Mouse (Mus musculus) layer of hippocampus, postnatal 25 days (tissue): ENCODE results near the gene Itgb7. TPM values are rescaled to one million over a fixed set of nuclear protein-coding genes. Genes with fewer than 3 reads are reported as not detected.

Experiments
- DNase-seq, 2 experiments: peaks; one replicate each; pipeline ENCODE4 v3.0.0; 2022; ENCODE audit warnings: mixed read lengths in 2 of 2, low spot score in 1 of 2; ENCODE audit errors: extremely low spot score in 1 of 2
- total RNA-seq, 2 experiments: library from RNA; stranded (reverse); gene quantifications; 2 replicates each; pipeline ENCODE4 v1.2.3; 2021

Itgb7 gene
- 1 to 10 TPM; 2.0 to 2.3 TPM for total RNA-seq

DNA sequence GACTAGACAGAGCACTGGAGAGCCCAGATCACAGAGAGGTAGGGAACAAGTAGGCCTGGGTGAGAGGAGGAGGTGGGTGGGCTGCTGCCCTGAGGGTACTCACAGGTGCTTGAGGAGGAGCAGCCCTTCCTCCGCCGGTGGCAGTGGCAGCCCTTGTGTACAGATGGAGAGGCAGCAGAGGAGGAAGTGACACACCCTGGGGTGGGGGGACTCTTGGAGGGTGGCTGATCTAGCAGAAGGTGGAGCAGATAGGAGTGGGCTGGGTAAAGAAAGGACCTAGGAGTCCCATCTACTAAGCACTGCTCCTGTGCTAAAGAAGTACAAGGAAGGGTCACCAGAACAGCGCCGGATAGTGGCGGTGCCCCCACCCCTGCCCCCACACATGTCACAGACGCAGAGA, at the start of gene Itgb7:
Gene Itgb7, minus strand, starts transcription at position 197 of the 400 bp plus-strand sequence.
- no peak for DNase-seq

DNA sequence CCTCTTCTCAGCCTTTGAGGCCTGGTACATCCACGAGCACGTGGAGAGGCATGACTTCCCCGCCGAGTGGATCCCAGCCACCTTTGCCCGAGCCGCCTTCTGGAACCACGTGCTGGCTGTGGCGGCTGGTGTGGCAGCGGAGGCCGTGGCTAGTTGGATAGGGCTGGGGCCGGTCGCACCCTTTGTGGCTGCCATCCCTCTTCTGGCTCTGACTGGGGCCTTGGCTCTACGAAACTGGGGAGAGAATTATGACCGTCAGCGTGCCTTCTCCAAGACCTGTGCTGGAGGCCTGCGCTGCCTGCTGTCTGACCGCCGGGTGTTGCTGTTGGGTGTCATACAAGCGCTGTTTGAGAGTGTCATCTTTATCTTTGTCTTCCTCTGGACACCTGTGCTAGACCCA, 48.9 kb upstream of the Itgb7 start:
- DNase-seq, result no peak

DNA sequence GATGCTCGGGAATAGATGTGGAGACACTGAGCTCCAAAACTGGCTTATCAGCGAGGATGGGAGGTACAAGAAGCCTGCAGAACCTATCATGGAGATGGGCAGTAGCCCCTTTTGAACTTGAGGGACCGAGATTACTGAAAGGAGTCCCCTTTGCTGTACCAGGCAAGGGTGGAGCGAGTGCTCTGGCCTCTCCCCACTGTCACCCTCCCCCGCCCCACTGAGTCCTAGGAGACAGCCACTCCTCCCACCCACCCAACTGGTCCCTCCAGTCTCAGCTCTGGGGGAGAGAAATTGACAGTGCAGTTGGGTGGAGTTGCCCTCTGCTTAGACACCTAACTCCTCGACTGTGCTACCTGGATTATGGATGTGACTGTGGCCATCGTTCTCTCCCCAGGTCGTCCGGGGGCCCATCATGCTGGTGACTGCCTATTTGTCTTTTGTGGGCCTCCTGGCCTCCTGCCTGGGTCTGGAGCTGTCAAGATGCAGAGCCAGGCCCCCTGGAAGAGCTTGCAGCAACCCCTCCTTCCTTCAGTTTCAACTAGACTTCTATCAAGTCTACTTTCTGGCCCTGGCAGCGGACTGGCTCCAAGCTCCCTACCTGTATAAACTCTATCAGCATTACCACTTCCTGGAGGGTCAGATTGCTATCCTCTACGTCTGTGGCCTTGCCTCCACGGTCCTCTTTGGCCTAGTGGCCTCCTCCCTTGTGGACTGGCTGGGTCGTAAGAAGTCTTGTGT, 48.2 kb upstream of the Itgb7 start:
- DNase-seq, result no peak

DNA sequence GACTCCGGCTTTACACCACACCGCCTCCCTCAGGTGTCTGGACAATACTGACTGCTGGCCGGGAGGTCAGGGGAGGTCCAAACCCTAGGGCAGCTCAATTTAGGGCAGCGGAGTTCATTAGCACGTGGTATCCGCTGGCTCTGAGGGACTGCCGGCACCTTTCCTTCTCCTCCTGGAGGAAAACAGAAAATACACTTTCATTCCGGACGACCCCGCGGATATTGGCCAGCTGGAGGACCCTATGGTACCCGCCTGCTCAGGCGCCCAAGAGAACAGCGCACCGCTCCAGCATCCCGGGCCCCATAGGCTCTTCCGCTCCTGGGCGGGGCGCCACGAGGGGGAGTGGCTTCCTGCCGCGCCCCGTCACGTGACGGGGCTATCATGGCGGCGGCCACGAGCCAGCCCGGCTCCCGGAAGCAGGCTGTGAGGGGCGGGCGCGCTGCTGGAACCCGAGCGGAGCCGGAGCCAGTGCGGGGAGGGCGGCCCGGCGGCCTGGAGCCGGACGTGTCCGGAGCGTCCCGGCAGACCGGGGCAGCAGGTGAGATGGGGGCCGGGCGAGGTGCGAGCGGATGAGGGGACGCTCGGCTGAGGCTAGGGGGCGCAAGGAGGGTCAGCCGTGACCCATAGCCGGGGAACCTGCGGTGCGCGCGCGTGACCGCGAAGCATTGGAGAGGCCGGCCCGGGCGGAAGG, 47.5 kb upstream of the Itgb7 start, which contains the start of gene Mfsd5:
Gene Mfsd5, plus strand, starts transcription at position 363 of the 691 bp plus-strand sequence.
- DNase-seq, result peak; percentile 81 to 82

DNA sequence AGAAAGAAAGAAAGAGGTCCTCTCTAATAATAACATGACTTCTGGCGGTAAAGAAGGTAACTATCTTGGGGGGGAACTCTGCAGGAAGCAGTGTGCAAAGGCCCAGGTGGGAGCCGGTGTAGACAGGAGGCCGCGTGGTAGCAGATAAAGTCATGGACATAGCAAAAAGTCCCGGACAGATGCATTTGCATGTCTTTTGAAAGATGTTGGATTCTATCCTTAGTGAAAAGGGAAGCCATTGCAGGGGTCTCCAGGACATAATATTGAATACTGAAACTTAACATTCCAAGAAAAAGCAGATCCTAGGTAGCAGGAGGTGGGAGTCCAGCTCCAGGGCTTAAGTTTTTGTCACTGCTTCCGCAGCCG, 47.0 kb upstream of the Itgb7 start:
- no peak for DNase-seq

DNA sequence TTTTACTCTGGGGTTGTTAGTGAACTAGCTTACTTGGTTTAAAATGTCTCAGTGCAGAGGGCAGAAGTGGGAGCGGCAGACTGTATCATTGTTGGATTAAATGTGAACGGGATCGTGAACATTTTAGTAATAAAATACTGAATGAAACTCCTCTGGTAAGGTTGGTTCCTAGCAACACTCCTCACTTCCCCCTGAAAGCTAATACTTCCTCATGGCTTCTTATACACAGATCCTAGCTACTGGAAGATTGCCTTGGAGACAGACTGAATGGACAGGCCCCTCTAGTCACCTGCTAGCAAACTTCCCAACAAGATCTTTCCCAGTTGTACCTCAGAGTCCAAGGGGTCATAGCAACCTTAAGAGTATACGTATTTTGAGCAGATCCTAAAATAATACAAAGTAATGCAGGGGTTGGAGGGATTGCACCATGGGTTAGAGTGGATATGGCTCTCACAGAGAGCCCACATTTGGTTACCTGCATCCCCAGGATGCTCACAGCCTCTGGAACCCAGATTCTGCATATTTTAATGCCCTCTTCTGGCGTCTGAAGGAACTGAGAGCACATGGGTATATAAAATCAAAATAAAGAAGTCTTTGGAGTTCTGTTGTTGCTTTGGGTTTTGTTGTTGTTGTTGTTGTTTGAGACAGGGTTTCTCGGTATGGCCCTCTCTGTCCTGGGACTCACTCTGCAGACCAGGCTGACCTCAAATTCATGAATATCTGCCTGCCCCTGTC, 42.4 kb upstream of the Itgb7 start:
- DNase-seq, result no peak

DNA sequence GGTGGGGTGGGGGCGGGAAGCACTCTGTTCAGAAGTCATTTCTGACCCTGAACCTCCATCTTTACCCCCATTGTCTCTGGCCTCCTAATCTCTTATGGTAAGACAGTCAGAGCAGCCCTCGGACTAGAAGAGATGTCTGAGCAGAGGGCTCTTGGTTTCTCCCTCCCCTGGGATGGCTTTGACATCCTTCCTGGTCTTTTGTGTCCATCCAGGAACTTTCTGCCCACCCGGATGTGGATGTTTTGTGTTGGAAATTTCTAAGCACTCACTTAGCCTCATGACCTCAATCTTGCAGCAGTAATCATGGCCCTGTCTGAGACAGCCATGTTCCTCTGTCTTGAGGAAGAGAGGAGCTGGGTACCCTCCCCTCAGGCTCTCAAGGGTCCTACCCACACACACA, 39.7 kb upstream of the Itgb7 start:
- DNase-seq, result no peak

DNA sequence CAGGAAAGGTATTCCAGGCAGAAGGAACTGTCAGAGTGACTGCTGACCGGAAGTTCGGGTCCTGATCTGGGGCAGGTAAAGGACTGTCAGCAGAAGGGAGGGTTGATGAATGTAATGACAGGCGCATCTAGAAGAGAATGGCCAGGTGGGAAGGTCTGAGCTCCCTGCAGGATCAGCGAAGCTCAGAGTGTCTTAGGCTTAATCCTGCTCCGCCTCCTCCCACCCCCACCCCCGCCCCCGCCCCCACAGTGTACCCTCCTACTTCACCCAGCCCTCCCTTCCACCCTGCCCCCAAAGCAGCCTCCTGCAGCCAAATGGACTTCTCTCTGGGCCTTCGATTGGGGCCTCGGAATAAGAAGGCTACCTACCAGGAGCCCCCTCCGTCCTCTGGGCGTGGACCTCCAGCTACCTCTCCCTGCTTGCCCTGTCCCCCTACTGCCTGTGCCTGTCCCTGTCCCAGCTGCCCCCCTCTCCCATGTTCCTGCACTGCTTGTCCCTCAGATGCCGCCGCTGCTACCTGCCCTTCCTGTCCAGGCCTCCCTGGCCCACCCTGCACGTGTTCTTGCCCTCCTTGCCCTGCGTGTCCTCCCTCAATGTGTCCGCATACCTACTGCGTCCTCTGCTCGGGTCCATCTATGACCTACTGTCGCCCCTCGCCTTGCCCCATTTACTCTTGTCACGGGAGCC, 38.7 kb upstream of the Itgb7 start, which contains the start of gene Gm9918:
Gene Gm9918, plus strand, starts transcription at position 290 of the 687 bp plus-strand sequence.
- no peak for DNase-seq

DNA sequence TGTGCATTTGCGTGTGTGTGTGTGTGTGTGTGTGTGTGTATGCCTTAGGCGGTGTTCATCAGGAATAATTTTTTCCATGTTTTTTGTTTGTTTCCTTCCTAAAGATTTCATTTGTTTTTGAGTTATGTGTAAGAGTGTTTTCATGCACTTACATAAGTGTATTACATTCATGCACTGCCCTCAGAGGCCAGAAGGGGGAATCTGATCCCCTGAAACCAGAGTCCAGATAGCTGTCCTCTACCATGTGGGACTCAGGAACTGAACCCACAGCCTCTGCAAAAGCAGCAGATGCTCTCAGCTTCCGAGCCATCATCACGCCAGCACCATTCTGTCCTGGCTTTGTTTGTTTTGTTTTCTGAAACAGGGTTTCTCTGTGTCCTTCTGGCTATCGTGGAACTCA, 33.8 kb upstream of the Itgb7 start:
- no peak for DNase-seq

DNA sequence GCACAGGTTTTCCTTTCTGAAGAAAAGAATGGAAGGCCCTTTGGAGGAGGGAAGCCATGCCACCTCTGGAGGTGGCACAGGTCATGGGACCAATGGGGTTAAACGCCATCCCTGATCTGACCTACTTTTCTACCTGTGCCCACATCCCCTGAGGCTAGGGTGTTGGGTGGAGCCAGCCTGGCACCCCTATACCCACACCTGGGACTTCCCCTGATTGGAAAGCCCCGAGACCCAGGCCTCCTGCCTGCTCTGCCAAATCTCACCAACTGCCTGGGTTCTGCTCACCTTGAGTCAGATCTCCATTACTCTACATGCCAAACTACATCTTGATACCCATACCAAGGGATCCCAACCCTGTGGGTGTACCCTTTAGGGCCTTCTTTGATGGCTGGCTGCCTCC, 31.3 kb upstream of the Itgb7 start:
- DNase-seq, result no peak

DNA sequence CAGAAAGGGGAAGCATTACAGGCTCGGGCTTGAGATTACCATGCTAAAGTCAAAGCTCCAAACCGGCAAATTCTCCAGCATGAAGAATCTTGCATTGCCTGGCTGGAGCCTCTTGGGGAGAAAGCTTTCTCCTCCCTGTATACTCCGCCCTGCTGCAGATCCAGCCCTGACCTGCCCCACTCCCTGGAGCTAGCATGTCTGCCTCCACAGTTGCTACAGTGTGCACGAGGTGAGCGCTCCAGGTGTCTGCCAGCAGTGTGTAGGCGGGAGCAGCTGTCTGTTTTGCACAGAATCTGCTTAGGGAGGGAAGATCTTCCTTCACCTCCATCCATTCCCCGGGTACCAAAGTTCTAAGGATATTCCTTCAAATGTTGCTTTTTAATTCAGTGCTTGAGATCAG, 30.8 kb upstream of the Itgb7 start:
- no peak for DNase-seq

DNA sequence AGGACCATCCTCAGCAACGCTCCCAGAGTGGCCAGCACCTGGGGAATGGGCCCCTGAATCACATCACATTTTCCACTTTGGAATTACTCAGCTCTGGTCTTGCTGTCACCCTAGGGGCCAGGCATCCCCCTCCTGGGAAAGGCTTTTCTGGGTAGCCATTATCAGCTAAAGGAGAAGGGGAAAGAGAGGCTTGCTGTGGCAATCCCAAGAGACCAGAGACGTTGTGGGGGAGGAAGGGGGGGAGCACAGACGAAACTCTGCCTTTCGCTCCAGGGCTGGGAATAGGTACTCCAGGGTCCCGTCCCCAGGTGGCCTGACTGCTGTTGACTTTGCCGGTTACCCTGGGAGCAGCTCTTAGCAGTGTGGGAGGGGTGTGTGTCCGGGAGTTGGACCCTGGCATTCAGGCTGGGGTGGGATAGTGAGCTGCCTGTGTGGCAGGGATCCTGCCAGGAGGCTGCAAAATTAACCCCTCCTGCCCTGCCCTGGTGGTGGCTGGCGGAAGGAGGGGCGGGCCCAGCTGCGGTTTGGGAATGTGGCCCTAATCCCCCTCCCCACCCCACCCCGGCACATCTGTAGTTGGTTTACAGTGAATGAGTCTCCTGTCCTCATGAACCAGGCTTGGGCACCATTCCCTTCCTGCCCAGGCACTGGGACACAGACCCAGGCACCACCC, 27.0 kb upstream of the Itgb7 start:
- no peak for DNase-seq

DNA sequence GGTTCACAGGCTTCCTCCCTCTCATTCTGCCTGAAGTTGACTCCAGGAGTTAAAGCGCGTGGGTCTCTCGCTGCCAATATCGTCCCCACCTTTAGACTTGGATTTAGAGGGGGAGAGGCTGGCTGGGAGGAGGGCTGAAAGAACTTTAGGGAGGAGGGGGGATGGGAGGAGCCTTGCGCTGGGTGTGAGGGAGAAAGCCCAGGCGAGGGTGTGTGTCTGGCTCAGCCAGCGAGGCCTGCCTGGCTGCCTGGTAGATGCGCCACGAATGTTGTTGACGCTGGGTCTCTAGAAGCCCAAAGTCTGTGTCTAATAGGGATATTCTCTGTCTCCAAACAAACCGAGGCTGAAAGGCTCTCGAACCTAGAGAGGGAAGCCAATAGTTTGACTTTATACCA, 26.3 kb upstream of the Itgb7 start:
- DNase-seq, result no peak

DNA sequence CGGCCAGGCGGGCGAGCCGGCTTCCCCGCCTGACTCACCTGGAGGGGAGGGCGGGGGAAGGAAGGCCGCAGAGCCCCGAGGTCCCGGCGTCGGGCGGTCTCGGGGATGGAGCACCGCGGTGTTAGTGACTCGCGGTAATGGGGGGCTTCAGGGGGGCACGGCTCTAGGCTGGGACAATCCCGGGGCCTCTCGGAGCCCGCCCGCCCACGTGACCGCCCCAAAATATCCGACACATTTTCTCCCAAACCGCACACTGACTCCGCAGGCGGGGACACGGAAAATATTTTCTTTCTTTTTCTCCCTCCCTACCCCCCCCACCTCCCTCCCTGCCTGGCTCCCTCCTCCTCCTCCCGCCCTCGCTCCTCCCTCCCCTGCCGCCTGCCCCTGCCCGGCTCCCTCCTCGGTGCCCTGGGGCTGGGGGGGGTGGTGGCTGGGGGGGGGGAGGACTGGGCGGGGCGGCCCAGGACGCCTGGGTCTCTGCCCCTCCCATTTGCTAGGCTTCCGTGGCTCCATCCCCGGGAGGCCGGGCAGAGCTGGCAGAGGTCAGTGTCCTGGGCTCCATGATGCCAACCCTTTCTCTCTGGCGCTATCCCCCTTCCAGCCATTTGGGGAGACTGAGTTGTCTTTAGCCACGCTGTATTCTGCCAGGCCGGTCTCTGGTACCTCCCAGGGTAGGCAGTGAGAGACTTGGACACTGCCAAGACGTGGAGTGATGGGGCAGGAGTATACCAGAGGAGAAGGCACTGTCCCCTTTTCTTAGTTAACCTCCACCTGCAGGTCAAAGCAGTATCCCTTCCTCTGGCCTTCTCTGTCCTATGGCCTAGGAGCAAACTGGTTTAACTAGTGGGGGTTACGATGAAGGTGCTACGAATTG, 25.7 kb upstream of the Itgb7 start, which contains the start of gene Rarg:
Gene Rarg, minus strand, starts transcription at position 316 of the 874 bp plus-strand sequence.
- no peak for DNase-seq

DNA sequence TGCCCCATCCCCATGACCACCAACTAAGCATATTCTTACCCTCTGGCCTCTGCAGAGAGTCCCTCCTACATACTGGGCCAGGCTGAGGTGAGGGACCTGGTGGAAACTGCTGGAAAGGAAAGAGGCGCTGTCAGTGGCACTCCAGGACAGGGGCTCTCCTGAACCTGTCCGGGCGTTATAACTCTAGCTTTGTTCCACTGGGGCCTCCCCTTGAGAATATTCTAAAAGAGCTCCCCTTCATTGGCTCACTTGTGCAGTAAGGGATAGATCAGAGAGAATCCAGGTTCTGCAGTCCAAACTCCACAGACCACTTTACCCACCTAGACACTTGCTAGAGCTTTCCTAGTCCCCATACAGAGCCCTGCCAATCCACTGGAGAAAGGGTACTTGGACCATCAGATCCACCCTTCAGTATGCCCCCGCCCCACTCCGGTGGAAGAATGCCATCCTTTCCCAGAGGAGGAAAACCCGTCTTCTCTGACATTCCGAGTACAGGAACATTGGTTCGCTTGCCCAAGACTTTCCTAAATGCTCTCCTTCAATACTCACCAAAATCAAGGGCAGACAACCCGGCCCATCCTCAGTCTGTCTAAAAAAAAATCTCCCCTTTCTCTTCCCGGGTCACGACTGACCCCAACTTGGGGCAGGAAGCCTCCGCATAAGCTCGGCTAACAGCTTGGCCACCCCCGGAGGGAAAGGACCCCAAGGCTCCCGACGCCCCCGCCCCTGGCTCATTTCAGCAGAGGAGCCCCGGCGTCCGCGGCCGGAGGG, 24.9 kb upstream of the Itgb7 start:
- DNase-seq, result no peak

DNA sequence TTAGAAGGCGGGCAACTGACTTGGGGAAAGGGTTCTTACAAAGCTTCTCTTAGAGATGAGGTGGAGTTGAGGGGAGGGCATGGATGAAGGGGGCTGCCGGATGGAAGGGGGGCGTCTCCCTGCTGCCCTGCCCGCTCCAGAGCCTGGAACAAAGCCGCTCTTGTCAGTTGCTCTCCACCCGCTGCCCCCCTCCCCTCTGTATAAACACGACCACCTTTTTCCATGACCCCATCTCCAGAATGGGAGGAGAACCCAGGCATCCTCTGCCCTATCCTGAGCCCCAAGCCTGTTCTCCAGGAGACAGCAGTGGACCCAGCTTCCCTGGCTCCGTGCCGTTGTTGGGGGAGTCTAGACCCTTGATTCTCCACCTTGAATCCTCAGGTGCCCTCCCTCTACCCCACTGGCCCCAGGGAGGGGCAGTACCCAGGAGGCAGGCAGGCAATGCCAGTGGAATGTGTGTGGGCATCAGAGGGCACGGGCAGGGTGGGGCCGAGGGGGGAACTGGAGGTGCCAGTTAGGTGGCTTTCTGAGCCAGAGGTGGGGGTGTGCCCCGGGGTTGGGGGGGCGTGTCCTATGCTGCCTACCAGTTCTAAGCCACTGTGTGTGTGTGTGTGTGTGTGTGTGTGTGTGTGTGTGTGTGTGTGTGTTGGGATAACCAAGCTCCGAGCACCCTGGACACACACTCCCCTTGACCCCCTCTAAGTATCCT, 24.0 kb upstream of the Itgb7 start:
- no peak for DNase-seq

DNA sequence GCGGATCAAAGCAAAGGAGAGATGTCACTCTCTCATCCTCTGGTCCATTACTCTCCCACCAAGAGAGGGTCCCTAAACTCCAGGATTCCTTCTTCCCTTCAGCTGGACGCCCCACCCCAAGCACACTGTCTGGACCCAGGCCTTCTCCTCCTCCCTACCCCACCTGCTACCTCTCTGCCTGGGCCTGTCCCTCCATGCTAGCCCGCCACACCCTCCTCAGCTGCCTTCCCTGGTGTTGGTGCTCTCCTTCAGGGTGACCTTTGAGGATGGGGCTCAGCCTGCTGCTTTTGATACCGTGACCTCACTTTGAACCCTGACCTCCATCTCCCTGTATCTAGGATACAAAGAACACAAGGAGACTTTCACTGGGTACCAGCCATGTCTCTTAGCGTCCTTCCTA, 18.8 kb upstream of the Itgb7 start:
- DNase-seq, result no peak

DNA sequence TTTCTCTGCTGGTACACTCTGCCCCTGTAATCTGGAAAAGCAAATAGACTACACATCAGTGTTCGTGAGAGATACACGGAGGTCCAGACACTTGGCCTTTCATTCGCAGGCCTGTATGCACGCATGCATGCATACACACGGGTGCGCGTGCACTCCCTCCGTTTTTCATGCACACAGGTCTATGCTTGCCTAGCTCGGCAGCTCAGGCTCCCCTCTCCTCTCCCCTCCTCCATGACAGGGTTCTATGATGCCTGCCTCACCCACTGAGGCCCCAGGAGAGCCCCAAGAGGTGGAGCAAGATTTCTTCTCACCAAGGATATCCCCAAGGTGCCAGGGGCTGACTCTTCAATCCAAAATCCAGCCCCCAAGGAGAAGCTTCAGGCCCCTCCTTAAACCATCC, 18.2 kb upstream of the Itgb7 start:
- DNase-seq, result no peak
